ENCODE assay signal across 26 mouse cellular contexts in genomic region chr5:127592406-127592805, GRCm38 (mm10). TPM values are rescaled to one million over a fixed set of nuclear protein-coding genes. Genes with fewer than 3 reads are reported as not detected.
DNase-seq lines count a peak whose midpoint lies in the region; ATAC-seq and TF ChIP-seq lines count a peak whose summit lies in the region.
"Had no signal": no experiment of that assay in that cellular context is flagged by ENCODE, and none has a peak within 500 bp of the region (broad histone marks: within the 10 kb centered on the region; RNA-seq: fewer than 3 reads in every experiment).

No protein-coding gene starts in this region.

- no peak overlapping the region for H3K4me2 ChIP-seq in liver, postnatal 0 days (ENCODE audit: low read depth, low read length)
- no peak overlapping the region for H3K4me2 ChIP-seq in liver, embryonic 12.5 days
- H3K4me2 ChIP-seq: heart, embryonic 12.5 days; heart, embryonic 15.5 days; hindbrain, embryonic 13.5 days; intestine, embryonic 15.5 days had no signal

- H3K9me3 ChIP-seq in liver, postnatal 0 days (ENCODE audit: low read length) = no peaks in the 10 kb centered on the region
- no peaks in the 10 kb centered on the region for H3K9me3 ChIP-seq in liver, embryonic 12.5 days (replicated peaks)
- H3K9me3 ChIP-seq: G1E; heart, embryonic 12.5 days; heart, embryonic 15.5 days; hindbrain, embryonic 10.5 days; hindbrain, embryonic 13.5 days; intestine, embryonic 15.5 days had no signal

- 59% methylated on average over 5 of the region's 5 CpGs for WGBS in liver, postnatal 0 days (ENCODE audit: insufficient replicate concordance)
- WGBS in liver, embryonic 12.5 days (ENCODE audit: insufficient replicate concordance) = 62% methylated on average over 5 of the region's 5 CpGs

- H3K27me3 ChIP-seq in liver, postnatal 0 days (ENCODE audit: insufficient read depth, low read length) = no peaks in the 10 kb centered on the region
- H3K27me3 ChIP-seq in liver, embryonic 12.5 days (replicated peaks) = no peaks in the 10 kb centered on the region
- H3K27me3 ChIP-seq: heart, embryonic 12.5 days; heart, embryonic 15.5 days; hindbrain, embryonic 13.5 days; intestine, embryonic 15.5 days; Patski had no signal

- TF ChIP-seq EP300 in liver, postnatal 0 days (IDR thresholded peaks at IDR 0.05; ENCODE audit: low read depth) = no peak

- 0 out of 2 replicates have a peak, but pooled peaks have one; percentile 20 for TF ChIP-seq CTCF in liver, postnatal 0 days (IDR thresholded peaks at IDR 0.05; ENCODE audit: low read depth)

- no peak overlapping the region for H3K27ac ChIP-seq in liver, postnatal 0 days (ENCODE audit: low read depth)
- no peak overlapping the region for H3K27ac ChIP-seq in liver, embryonic 12.5 days
- H3K27ac ChIP-seq: gastrocnemius, adult 2 months; heart, embryonic 15.5 days; hindbrain, embryonic 10.5 days; hindbrain, embryonic 13.5 days; intestine, embryonic 15.5 days had no signal

- peak; percentile 19 for DNase-seq in adrenal gland, adult 2 months
- no peak for DNase-seq in adrenal gland, postnatal 36 days
- no peak for DNase-seq in liver, postnatal 0 days
- peak; percentile 34 for DNase-seq in R1 (ENCODE audit: low read depth, low spot score)
- no peak for DNase-seq in spleen, adult 12 weeks (ENCODE audit: low spot score)
- no peak for DNase-seq in gastrocnemius, postnatal 4 days (ENCODE audit: low spot score in 2 of 2)
- DNase-seq: cerebellum, adult 11-12 months; cerebellum, adult 8-10 months; gastrocnemius, adult 2 months; gastrocnemius, postnatal 14 days; heart, postnatal 36 days; kidney, adult 11 months had no signal

- H3K9ac ChIP-seq in liver, postnatal 0 days (replicated peaks) = no peak overlapping the region
- no peak overlapping the region for H3K9ac ChIP-seq in liver, embryonic 12.5 days
- H3K9ac ChIP-seq: forebrain, postnatal 0 days; heart, embryonic 12.5 days; heart, embryonic 15.5 days; hindbrain, embryonic 13.5 days; intestine, embryonic 15.5 days had no signal

- ATAC-seq in liver, postnatal 0 days = peak; percentile 24; the same call in 1 of the 2 replicates
- ATAC-seq in liver, embryonic 12.5 days = no peak
- ATAC-seq: activated CD4-positive, CD25-positive, alpha-beta regulatory T cell, adult 4 months; forebrain, embryonic 14.5 days; forebrain, postnatal 0 days; hindbrain, embryonic 16.5 days had no signal

- H3K36me3 ChIP-seq in liver, postnatal 0 days (replicated peaks; ENCODE audit: insufficient read depth, low read length) = peaks cover 50% of the 10 kb centered on the region
- H3K36me3 ChIP-seq in liver, embryonic 12.5 days = peaks cover 60% of the 10 kb centered on the region

- no peak overlapping the region for H3K4me3 ChIP-seq in liver, postnatal 0 days (ENCODE audit: low read depth, low read length)
- no peak overlapping the region for H3K4me3 ChIP-seq in liver, embryonic 12.5 days
- H3K4me3 ChIP-seq: gastrocnemius, adult 2 months; heart, embryonic 12.5 days; heart, embryonic 15.5 days; hindbrain, embryonic 10.5 days; hindbrain, embryonic 13.5 days; intestine, embryonic 15.5 days had no signal

- no peaks in the 10 kb centered on the region for H3K4me1 ChIP-seq in liver, postnatal 0 days (ENCODE audit: insufficient read depth)
- no peaks in the 10 kb centered on the region for H3K4me1 ChIP-seq in liver, embryonic 12.5 days
- H3K4me1 ChIP-seq: heart, embryonic 12.5 days; heart, embryonic 15.5 days; hindbrain, embryonic 10.5 days; hindbrain, embryonic 13.5 days; intestine, embryonic 15.5 days had no signal

RNA-seq across cellular contexts. Expression of gene Glt1d1, which starts 39.7 kb away (rescaled TPM):
- under 1 TPM; 0.26 to 0.73 TPM for total RNA-seq in adrenal gland, adult 2 months (2021)
- polyA plus RNA-seq in adrenal gland, adult 2 months (2012; rRNA removed) = 0.03 and 0.08 TPM in 2 replicates
- under 1 TPM; 0.16 to 0.66 TPM for total RNA-seq in adrenal gland, postnatal 36 days (2021)
- polyA plus RNA-seq in liver, postnatal 0 days (2015; fragmentation: Nextera tagmentation; extraction: Ambion mirVana) = 2.6 and 2.9 TPM in 2 replicates
- 0.08 and 0.28 TPM in 2 replicates for polyA plus RNA-seq in liver, embryonic 12.5 days (2016; fragmentation: Nextera tagmentation; extraction: Ambion mirVana)
- total RNA-seq in gastrocnemius, postnatal 4 days (2021) = not detected
- total RNA-seq: gastrocnemius, adult 2 months; gastrocnemius, postnatal 14 days; heart, adult 18-20 months; heart, postnatal 10 days; heart, postnatal 36 days had no signal
- polyA plus RNA-seq: activated CD4-positive, CD25-positive, alpha-beta regulatory T cell, adult 4 months; G1E; heart, embryonic 12.5 days; heart, embryonic 15.5 days had no signal

RNA-seq across cellular contexts. Expression of gene Slc15a4, which starts 40.3 kb away (rescaled TPM):
- 10 to 100 TPM; 23.0 to 38.9 TPM for total RNA-seq in adrenal gland, adult 2 months (2021)
- polyA plus RNA-seq in adrenal gland, adult 2 months (2012; rRNA removed) = 32.1 and 33.1 TPM in 2 replicates
- 10 to 100 TPM; 23.8 to 25.3 TPM for total RNA-seq in adrenal gland, postnatal 36 days (2021)
- polyA plus RNA-seq in liver, postnatal 0 days (2015; fragmentation: Nextera tagmentation; extraction: Ambion mirVana) = 10.4 and 11.3 TPM in 2 replicates
- polyA plus RNA-seq in liver, embryonic 12.5 days (2016; fragmentation: Nextera tagmentation; extraction: Ambion mirVana) = 14.1 and 14.9 TPM in 2 replicates
- 10 to 100 TPM; 14.3 to 20.1 TPM for total RNA-seq in gastrocnemius, postnatal 4 days (2021)

Comparison
In these comparisons a context has a peak if more than half of its experiments do, and no peak if none do; other contexts are left out.
1. DNase-seq: peak in adrenal gland, adult 2 months (single experiment) and R1 (single experiment); none in adrenal gland, postnatal 36 days (0 of 2), liver, postnatal 0 days (single experiment), spleen, adult 12 weeks (single experiment) and gastrocnemius, postnatal 4 days (0 of 2).